Mouse (Mus musculus) bone marrow macrophage, adult 2 months (primary cell): ENCODE measurements around the gene Nop56.

Experiments used
- CTCF ChIP-seq: IDR thresholded peaks from 2 replicates; pipeline ENCODE4 v1.5.1; 2012; ENCODE audit warnings: low read depth, mild to moderate bottlenecking, low read length, moderate library complexity
- POLR2A ChIP-seq: IDR thresholded peaks from 2 replicates; pipeline ENCODE4 v1.6.1; 2012; ENCODE audit warnings: mild to moderate bottlenecking, low read depth, low read length, borderline replicate concordance

DNA sequence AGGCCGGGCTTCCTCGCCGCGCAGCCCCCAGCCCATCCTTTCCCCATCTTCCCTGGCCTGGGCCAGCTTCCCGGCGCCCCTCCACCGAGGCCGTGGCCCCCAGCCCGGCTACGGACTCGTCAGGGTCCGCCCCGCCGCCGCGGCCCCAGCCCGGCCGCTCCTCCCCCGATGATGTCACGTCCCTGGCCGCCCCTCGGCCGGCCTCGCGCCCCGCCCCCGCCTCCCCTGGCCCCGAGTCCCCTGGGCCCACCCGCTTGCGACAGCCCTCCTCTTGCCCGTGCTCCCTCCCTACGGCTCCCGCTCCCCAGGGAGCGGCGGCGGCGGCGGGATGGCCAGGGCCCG, 20.7 kb downstream of the Nop56 start, which contains the start of gene Ebf4:
- TF ChIP-seq POLR2A: no peak
- TF ChIP-seq CTCF: no peak
